Mouse (Mus musculus) C2C12 (cell line): ENCODE results near the gene Rgs3. TPM values are rescaled to one million over a fixed set of nuclear protein-coding genes. Genes with fewer than 3 reads are reported as not detected.

Experiments
- H3K27me3 ChIP-seq: one replicate; pipeline ENCODE4 v1.6.1; 2011; ENCODE audit not compliant: control insufficient read depth, insufficient read depth, insufficient read length
- H3K36me3 ChIP-seq: one replicate; pipeline ENCODE4 v1.6.1; 2011; ENCODE audit not compliant: control insufficient read depth, insufficient read depth
- H3K4me3 ChIP-seq: one replicate; pipeline ENCODE4 v1.5.1; 2011; ENCODE audit warnings: mild to moderate bottlenecking, control low read depth; ENCODE audit not compliant: poor library complexity, insufficient read depth, severe bottlenecking
- H3K79me2 ChIP-seq: one replicate; pipeline ENCODE4 v1.6.1; 2011; ENCODE audit not compliant: control insufficient read depth, insufficient read depth
- H3K79me3 ChIP-seq: one replicate; pipeline ENCODE4 v1.6.1; 2011; ENCODE audit warnings: low read depth, control low read depth
- H3ac ChIP-seq: one replicate; pipeline ENCODE3; 2011; ENCODE audit warnings: low read depth; ENCODE audit not compliant: control insufficient read depth, insufficient read length
- CEBPB ChIP-seq: IDR thresholded peaks from one replicate; pipeline ENCODE4 v1.6.1; 2011; ENCODE audit warnings: low read depth, mild to moderate bottlenecking, control low read depth, moderate library complexity
- CTCF ChIP-seq: IDR thresholded peaks from one replicate; pipeline ENCODE4 v1.5.1; 2011; ENCODE audit not compliant: control insufficient read depth, insufficient read depth, insufficient read length
- FOSL1 ChIP-seq: IDR thresholded peaks from one replicate; pipeline ENCODE4 v1.8.0; 2011; ENCODE audit warnings: mild to moderate bottlenecking, low read length; ENCODE audit not compliant: poor library complexity, insufficient read depth, severe bottlenecking
- MAX ChIP-seq: IDR thresholded peaks from one replicate; pipeline ENCODE4 v1.6.1; 2011; ENCODE audit warnings: mild to moderate bottlenecking, control low read depth
- MYOD1 ChIP-seq: IDR thresholded peaks from one replicate; pipeline ENCODE4 v1.6.1; 2011; ENCODE audit warnings: low read depth; ENCODE audit not compliant: control insufficient read depth, insufficient read length
- MYOG ChIP-seq: IDR thresholded peaks from one replicate; pipeline ENCODE4 v1.6.1; 2011; ENCODE audit not compliant: control insufficient read depth, insufficient read length; ENCODE audit errors: extremely low read depth
- USF1 ChIP-seq: IDR thresholded peaks from one replicate; pipeline ENCODE4 v1.6.1; 2011; ENCODE audit warnings: low read depth, mild to moderate bottlenecking, control low read depth, moderate library complexity
- polyA plus RNA-seq: library from polyadenylated mRNA; unstranded; fragments of >200 nt; fragmentation: generic; extraction: Trizol; gene quantifications from one replicate; pipeline ENCODE4 v1.2.1, GENCODE M21; 2012; ENCODE audit warnings: missing spikeins

Rgs3 gene
- polyA plus RNA-seq, 1 experiment = 49.8 TPM

DNA sequence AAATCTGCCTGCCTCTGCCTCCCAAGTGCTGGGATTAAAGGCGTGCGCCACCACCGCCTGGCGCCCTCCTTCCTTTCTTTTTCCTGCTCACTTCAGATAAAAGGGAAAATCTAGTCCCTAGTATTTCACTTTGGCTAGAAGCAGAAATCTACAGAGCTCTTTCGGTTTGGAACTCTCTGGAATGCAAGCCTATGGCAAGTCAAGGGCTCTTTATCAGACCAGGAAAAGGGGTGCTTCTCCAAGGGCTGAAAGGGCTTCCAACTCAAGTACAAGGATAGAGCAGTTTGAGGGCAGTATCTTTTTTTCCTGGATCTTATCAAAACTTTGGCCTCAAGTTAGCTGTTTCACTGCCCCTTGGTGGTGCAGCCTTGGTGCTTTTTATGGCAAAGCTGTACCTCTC lies 10.0 kb downstream of the Rgs3 start:
- H3K27me3 ChIP-seq = peaks cover 24% of the 10 kb centered on the region
- no peak for TF ChIP-seq CEBPB
- H3ac ChIP-seq = no peak overlapping the region
- no peaks in the 10 kb centered on the region for H3K79me2 ChIP-seq
- no peaks in the 10 kb centered on the region for H3K79me3 ChIP-seq
- no peak overlapping the region for H3K4me3 ChIP-seq
- no peaks in the 10 kb centered on the region for H3K36me3 ChIP-seq

DNA sequence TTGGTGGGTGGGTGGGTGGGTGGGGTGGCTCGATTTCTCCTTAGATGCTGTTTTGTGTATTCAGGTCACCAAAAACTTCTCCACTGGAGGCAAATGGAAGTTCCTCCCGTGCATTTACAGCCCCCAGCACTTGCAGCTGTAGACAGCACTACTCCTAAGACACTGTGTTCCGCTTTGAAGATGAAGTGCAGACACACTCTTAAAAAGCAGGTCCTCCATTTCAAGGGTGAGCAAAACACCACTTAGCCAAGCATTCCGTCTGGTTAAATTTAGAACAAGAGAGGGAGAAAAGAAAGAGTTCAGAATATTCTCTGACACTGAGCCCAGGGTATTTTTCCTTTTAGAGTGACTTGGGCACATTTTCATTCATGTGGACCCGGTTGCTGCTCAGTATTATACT lies 10.4 kb downstream of the Rgs3 start:
- Histone ChIP-seq H3K36me3 (no peaks in the 10 kb centered on the region), H3K4me3 (no peak overlapping the region), H3K79me2 (no peaks in the 10 kb centered on the region), H3K79me3 (no peaks in the 10 kb centered on the region), H3K27me3 (peaks cover 23% of the 10 kb centered on the region), H3ac (no peak overlapping the region)
- no peak for TF ChIP-seq CTCF
- TF ChIP-seq USF1 = no peak
- TF ChIP-seq MYOG = no peak

DNA sequence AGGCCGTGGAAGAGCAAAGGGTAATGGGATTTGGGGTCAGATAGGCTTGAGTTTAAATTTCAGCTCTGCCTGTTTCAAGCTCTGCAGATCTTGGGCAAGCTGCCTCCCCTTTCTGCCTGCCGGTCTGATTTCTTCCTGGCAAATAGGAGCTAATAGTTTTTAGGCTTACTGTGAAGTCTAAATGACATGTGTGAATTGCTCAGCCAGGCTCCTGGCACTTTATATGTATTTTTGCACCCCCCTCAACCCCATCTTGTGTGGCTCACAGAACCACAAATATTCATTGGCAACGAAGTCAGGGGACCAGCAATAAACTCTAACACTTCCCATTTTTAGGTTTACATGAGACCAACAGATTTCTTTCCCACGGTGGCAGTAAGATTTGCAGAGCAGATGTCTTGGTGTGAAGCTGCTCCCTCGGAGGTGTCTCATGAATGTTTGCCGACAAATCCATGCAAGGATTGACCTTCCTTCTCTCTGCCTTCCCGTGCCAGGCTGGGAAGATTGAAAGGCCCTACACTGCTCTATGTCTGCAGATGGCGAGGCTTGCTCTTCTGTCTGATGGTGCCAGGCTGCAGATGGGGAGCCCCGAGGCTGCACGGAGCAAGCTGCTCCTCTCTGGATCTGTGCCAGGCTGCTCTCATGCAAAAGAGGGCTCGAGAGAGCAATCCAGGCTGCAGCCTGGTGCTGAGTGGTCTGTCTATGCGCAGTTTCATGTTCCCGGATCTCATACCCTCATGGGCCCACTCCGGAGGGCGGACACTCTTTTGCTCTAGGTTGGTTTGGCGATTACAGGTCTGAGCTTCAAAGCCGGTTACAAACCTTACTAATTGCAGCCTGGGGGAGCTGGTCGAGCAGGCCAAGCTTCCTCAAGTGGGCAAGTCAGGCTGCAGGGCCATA lies 23.0 kb downstream of the Rgs3 start:
- H3K27me3 ChIP-seq = peaks cover 51% of the 10 kb centered on the region
- H3K79me3 ChIP-seq = no peaks in the 10 kb centered on the region
- no peak for TF ChIP-seq FOSL1
- TF ChIP-seq MAX = no peak
- TF ChIP-seq USF1 = no peak
- no peak for TF ChIP-seq MYOD1
- no peak for TF ChIP-seq CTCF
- TF ChIP-seq MYOG = no peak
- no peaks in the 10 kb centered on the region for H3K36me3 ChIP-seq
- H3ac ChIP-seq = no peak overlapping the region
- H3K4me3 ChIP-seq = no peak overlapping the region
- no peaks in the 10 kb centered on the region for H3K79me2 ChIP-seq

DNA sequence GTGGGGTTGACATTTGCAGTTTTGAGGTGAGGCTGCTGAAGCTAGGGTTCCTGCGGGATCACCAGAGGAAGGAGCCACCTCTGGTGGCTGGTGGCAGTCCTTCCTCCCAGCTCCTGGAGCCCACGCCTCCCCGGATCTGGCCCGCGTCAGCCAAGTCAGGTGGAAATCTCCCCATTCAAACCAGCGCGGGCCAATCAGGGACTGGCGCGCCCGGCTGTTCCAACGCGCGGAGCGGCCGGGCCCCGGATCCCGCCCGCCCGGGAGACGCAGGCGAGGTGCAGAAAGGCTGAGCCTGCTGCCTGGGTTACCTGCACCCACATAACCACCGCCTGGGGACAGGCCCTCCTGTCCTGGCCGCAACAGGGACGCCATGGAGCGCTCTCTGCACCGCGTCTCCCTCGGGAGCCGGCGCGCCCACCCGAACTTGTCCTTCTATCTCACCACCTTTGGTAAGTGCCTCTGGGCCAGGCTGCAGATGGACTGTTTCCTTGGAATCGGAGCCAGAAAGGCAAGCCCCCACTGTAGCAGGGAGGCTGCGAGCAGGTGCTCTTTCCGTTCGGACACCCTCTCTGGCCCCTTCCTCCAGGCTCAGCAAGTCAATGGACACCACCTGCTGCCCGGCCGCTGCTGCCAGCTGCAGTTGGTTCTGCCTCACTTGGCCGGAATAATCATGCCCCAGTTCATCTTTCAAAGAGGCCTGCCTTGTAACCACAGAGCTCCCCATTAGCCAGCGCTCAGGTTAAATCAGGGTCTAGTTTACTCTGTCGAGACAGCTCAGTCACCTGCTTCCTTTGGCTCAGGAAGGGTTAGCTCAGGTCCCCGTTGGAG lies 23.8 kb downstream of the Rgs3 start:
- Histone ChIP-seq H3K79me3 (no peaks in the 10 kb centered on the region), H3K36me3 (no peaks in the 10 kb centered on the region), H3K79me2 (no peaks in the 10 kb centered on the region), H3K27me3 (peaks cover 59% of the 10 kb centered on the region), H3ac (no peak overlapping the region), H3K4me3 (no peak overlapping the region)
- TF ChIP-seq MAX = no peak

DNA sequence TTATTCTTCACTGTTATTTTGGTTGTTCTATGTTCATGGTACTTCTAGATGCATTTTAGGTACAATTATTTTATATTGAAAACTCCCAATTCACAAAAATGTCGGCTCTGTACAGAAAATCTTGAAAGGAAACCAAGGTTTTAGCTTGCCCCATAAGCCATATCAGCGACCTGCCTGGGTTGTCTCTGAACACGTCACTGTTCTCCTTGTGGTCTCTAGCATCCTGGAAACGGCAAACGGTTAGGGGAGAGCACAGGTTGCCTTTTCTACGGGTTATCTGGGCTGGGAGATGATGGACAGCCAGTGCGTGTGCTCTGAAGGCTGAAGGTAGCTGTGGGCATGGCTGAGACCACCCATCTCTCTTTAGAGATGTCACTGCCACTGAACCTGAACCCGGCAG lies 27.4 kb downstream of the Rgs3 start:
- no peaks in the 10 kb centered on the region for H3K36me3 ChIP-seq
- no peaks in the 10 kb centered on the region for H3K79me2 ChIP-seq
- H3K27me3 ChIP-seq = peaks cover 53% of the 10 kb centered on the region
- TF ChIP-seq MYOD1 (no peak), FOSL1 (no peak), MYOG (no peak), USF1 (no peak), CEBPB (no peak), CTCF (no peak), MAX (no peak)
- H3K79me3 ChIP-seq = no peaks in the 10 kb centered on the region
- no peak overlapping the region for H3K4me3 ChIP-seq
- no peak overlapping the region for H3ac ChIP-seq

DNA sequence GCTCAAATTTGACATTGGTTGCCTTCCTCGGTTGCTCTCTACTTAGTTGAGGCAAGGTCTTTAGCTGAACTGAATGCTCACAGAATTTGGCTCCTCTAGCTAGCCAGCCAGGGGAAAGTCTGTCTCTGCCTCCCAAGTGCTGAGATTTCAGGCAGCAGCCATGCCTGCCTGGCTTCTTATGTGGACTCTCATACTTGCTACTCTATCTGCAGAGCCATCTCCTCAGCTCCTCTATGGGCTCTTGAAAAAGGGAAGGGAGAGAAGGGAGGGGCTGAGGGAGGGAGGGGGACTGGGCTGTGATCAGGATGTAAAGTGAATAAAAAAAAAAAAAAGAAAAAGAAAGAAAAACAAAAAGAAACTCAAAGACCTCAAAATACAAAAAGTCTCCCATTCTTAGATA lies 31.2 kb downstream of the Rgs3 start:
- H3ac ChIP-seq = no peak overlapping the region
- TF ChIP-seq MAX = no peak
- TF ChIP-seq CTCF = no peak
- TF ChIP-seq USF1 = no peak
- TF ChIP-seq MYOG = no peak
- no peak for TF ChIP-seq MYOD1
- no peak for TF ChIP-seq FOSL1
- no peak for TF ChIP-seq CEBPB

More for the DNA sequence above, 31.2 kb downstream of the Rgs3 start:
- no peak overlapping the region for H3K4me3 ChIP-seq
- peaks cover 20% of the 10 kb centered on the region for H3K27me3 ChIP-seq
- H3K36me3 ChIP-seq = no peaks in the 10 kb centered on the region
- no peaks in the 10 kb centered on the region for H3K79me2 ChIP-seq
- H3K79me3 ChIP-seq = no peaks in the 10 kb centered on the region
